Mouse (Mus musculus) embryonic facial prominence, embryonic 15.5 days (tissue): ENCODE measurements around the gene Fdx1l. TPM values are rescaled to one million over a fixed set of nuclear protein-coding genes. Genes with fewer than 3 reads are reported as not detected.
A peak's percentile ranks its signal among the peaks of the same experiment; 100 is the strongest.

Source experiments
- ATAC-seq: fragments of 200-750 bp; cut with Nextera tagmentation; 2 replicates; pipeline ENCODE4 v1.8.0; 2017; ENCODE audit warnings: low read depth, moderate TSS enrichment; ENCODE audit not compliant: insufficient number of reproducible peaks, low FRiP score, low TSS enrichment
- H3K27ac ChIP-seq: fragments of 300-500 bp; sonication (generic); replicated peaks from 2 replicates; pipeline ENCODE4 v1.5.1; 2015; ENCODE audit warnings: mild to moderate bottlenecking, inconsistent platforms
- H3K27me3 ChIP-seq: fragments of 300-500 bp; sonication (generic); 2 replicates; pipeline ENCODE4 v1.6.1; 2015; ENCODE audit warnings: inconsistent platforms
- H3K36me3 ChIP-seq: fragments of 300-500 bp; sonication (generic); 2 replicates; pipeline ENCODE4 v1.6.1; 2015; ENCODE audit warnings: mild to moderate bottlenecking, inconsistent platforms
- H3K4me1 ChIP-seq: fragments of 300-500 bp; sonication (generic); 2 replicates; pipeline ENCODE4 v1.6.1; 2015; ENCODE audit warnings: inconsistent platforms
- H3K4me2 ChIP-seq: fragments of 300-500 bp; sonication (generic); replicated peaks from 2 replicates; pipeline ENCODE4 v1.6.1; 2015; ENCODE audit warnings: mild to moderate bottlenecking, inconsistent platforms
- H3K4me3 ChIP-seq: fragments of 300-500 bp; sonication (generic); replicated peaks from 2 replicates; pipeline ENCODE4 v1.5.1; 2015; ENCODE audit warnings: mild to moderate bottlenecking, inconsistent platforms
- H3K9ac ChIP-seq: fragments of 300-500 bp; sonication (generic); 2 replicates; pipeline ENCODE4 v1.6.1; 2015; ENCODE audit warnings: inconsistent platforms
- H3K9me3 ChIP-seq: fragments of 300-500 bp; sonication (generic); replicated peaks from 2 replicates; pipeline ENCODE4 v1.6.1; 2016; ENCODE audit warnings: inconsistent platforms
- WGBS: fragments of 180-500 bp; shearing (Covaris S2); methylation state at CpG from one replicate; pipeline ENCODE4 v1.1.7; 2015; 5-methylcytosine and 5-hydroxymethylcytosine counted together
- polyA plus RNA-seq: library from polyadenylated mRNA; unstranded; fragments of >200 nt; fragmentation: Nextera tagmentation; extraction: Ambion mirVana; gene quantifications from 2 replicates; pipeline ENCODE4 v1.2.1, GENCODE M21; 2015

Gene Fdx1l
- polyA plus RNA-seq, 1 experiment from 2014 or later: 61.0 TPM

DNA sequence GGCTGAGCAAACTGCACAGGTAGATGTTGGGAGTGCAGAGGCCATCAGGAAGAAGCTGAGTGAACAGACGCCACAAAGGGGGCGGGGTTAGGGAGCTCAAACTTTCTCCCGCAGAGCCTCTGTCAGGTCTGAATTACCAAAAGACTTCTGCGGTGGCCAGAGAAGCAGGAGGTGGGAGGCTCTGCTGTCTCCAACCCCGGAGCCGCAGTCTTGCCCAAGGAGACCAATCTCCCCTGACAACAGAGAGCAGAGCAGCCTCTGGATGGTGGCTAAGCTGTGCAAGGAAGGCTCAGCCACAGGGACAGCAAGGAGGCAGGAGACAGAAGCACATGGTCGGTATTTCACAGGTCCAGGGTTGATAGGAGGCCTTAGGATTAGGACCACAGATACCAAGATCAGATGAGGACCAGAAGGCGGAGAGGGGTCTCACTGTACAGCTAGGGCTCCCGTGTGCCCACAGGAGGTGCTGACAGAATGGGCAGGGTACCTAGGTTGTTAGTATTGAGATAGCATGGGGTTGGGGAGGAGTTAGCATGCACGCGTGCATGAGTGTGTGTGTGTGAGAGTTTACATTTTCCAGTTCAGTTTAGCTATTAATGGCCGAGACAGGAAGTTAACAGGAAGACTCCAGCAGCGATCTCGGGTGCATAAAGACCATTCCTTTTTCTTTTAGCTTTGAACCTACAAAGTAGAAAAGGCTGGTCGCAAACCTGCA is 27.2 kb upstream of the Fdx1l start:
- no peak overlapping the region for H3K27ac ChIP-seq
- no peak overlapping the region for H3K9ac ChIP-seq
- no peak for ATAC-seq
- H3K4me1 ChIP-seq: peaks cover 3% of the 10 kb centered on the region
- no peaks in the 10 kb centered on the region for H3K9me3 ChIP-seq
- H3K4me2 ChIP-seq: no peak overlapping the region
- H3K27me3 ChIP-seq: no peaks in the 10 kb centered on the region
- H3K4me3 ChIP-seq: no peak overlapping the region
- no peaks in the 10 kb centered on the region for H3K36me3 ChIP-seq
- 38% methylated on average over 15 of the region's 15 CpGs for WGBS

GRCm38 (mm10) chr9:21097793-21098192 is 24.4 kb upstream of the Fdx1l start:
- peaks cover 3% of the 10 kb centered on the region for H3K4me1 ChIP-seq
- WGBS: 74% methylated on average over 8 of the region's 8 CpGs

GRCm38 (mm10) chr9:21095958-21096357 is 22.5 kb upstream of the Fdx1l start:
- peaks cover 4% of the 10 kb centered on the region for H3K4me1 ChIP-seq
- no peaks in the 10 kb centered on the region for H3K36me3 ChIP-seq
- H3K4me2 ChIP-seq: no peak overlapping the region
- WGBS: 82% methylated on average over 4 of the region's 4 CpGs
- no peak overlapping the region for H3K27ac ChIP-seq
- H3K9me3 ChIP-seq: no peaks in the 10 kb centered on the region
- ATAC-seq: no peak
- H3K27me3 ChIP-seq: no peaks in the 10 kb centered on the region
- no peak overlapping the region for H3K4me3 ChIP-seq
- no peak overlapping the region for H3K9ac ChIP-seq

More at GRCm38 (mm10) chr9:21097793-21098192, 24.4 kb upstream of the Fdx1l start:
- Histone ChIP-seq H3K27ac (no peak overlapping the region), H3K9ac (no peak overlapping the region), H3K4me2 (no peak overlapping the region), H3K9me3 (no peaks in the 10 kb centered on the region), H3K4me3 (no peak overlapping the region), H3K36me3 (no peaks in the 10 kb centered on the region), H3K27me3 (no peaks in the 10 kb centered on the region)
- ATAC-seq: no peak

GRCm38 (mm10) chr9:21093423-21093822 is 20.0 kb upstream of the Fdx1l start:
- Histone ChIP-seq H3K9me3 (no peaks in the 10 kb centered on the region), H3K4me3 (no peak overlapping the region), H3K4me1 (peaks cover 17% of the 10 kb centered on the region), H3K27me3 (no peaks in the 10 kb centered on the region), H3K36me3 (peaks cover 20% of the 10 kb centered on the region), H3K9ac (no peak overlapping the region), H3K4me2 (no peak overlapping the region), H3K27ac (no peak overlapping the region)
- no peak for ATAC-seq
- WGBS: 93% methylated on average over 9 of the region's 9 CpGs

DNA sequence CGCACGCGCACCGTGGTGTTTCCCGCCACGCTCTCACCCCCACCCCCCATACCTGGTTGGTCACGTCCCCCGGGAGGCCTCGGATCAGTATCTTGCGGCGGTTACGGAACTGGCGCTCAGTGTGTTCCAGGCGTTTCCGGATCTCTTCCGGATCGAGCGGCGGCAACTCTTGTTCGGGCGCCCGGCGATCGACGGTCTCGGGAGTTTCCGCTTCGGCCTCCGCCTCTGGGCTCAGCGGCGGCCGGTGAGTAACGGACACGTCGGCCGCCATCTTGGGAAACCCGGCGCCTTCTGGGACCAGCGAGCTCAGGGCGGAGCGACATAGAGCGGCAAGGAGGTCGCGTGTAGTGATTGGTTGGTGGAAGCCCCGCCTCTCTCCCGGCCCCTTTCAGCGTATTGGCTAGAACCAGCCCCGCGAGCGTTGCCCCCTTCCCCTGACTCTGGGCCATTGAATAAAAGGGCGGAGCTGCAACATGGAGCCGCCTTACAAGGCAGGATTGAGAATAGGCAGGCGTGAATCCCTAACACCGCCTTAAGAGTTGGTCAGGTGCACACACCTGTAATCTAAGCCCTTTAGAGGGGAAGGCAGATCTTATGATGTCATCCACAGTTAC is 18.4 kb upstream of the Fdx1l start, which contains the start of the genes Gm38431 and Raver1:
Gene Gm38431, minus strand, starts transcription at position 291 of the 614 bp plus-strand sequence.
Gene Raver1, minus strand, starts transcription at position 302 of the 614 bp plus-strand sequence.
- H3K9ac ChIP-seq: peak within 1 kb of the TSS; percentile 76
- H3K36me3 ChIP-seq: peaks cover 35% of the 10 kb centered on the region
- peak within 1 kb of the TSS; percentile 91 for H3K27ac ChIP-seq
- H3K4me3 ChIP-seq: peak within 1 kb of the TSS; percentile 81
- H3K9me3 ChIP-seq: no peaks in the 10 kb centered on the region
- peak within 1 kb of the TSS; percentile 79 for H3K4me2 ChIP-seq
- H3K27me3 ChIP-seq: no peaks in the 10 kb centered on the region
- peaks cover 17% of the 10 kb centered on the region for H3K4me1 ChIP-seq
- ATAC-seq: peak; percentile 100
- under 1% methylated on average over 54 of the region's 54 CpGs for WGBS

GRCm38 (mm10) chr9:21090972-21091706 is 17.7 kb upstream of the Fdx1l start:
- Histone ChIP-seq H3K4me3 (peak overlapping the region; percentile 81), H3K27me3 (no peaks in the 10 kb centered on the region), H3K4me1 (peaks cover 17% of the 10 kb centered on the region), H3K27ac (peak overlapping the region; percentile 91), H3K9ac (peak overlapping the region; percentile 76), H3K36me3 (peaks cover 42% of the 10 kb centered on the region), H3K4me2 (peak overlapping the region; percentile 79), H3K9me3 (no peaks in the 10 kb centered on the region)
- 1% methylated on average over 24 of the region's 24 CpGs for WGBS
- no peak for ATAC-seq

DNA sequence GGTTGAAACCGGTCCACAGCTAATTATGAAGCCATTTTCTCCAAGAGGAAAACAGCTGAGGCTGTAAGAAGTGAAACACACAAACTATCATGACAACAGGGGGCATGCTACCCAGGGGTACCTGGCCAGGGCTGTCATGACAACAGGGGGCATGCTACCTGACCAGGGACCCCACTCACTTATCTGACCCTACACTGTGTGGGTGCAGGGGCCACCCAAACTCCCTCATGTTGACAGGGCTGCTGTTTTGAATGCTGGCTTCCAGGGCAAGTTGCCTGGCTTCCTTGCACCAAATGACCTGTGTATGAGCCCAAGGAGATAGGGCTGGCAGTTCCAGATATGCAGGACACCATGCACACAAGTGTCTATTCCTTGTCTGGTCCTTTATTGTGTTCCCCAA is 17.1 kb upstream of the Fdx1l start:
- no peaks in the 10 kb centered on the region for H3K9me3 ChIP-seq
- no peak for ATAC-seq
- peak overlapping the region; percentile 21; the same call in 1 of the 2 replicates for H3K9ac ChIP-seq
- H3K4me1 ChIP-seq: peaks cover 17% of the 10 kb centered on the region
- H3K4me2 ChIP-seq: peak overlapping the region; percentile 79
- 90% methylated on average over 1 of the region's 1 CpGs for WGBS
- H3K27ac ChIP-seq: no peak overlapping the region
- no peaks in the 10 kb centered on the region for H3K27me3 ChIP-seq
- peak overlapping the region; percentile 81 for H3K4me3 ChIP-seq
- peaks cover 48% of the 10 kb centered on the region for H3K36me3 ChIP-seq

- Histone ChIP-seq H3K36me3 (peaks cover 93% of the 10 kb centered on the region), H3K4me3 (no peak overlapping the region), H3K27ac (no peak overlapping the region), H3K27me3 (no peaks in the 10 kb centered on the region), H3K9ac (no peak overlapping the region), H3K9me3 (no peaks in the 10 kb centered on the region), H3K4me1 (no peaks in the 10 kb centered on the region), H3K4me2 (no peak overlapping the region)
- WGBS: 93% methylated on average over 3 of the region's 3 CpGs
- no peak for ATAC-seq
These were observed 9.9 kb upstream of the Fdx1l start for GRCm38 (mm10) chr9:21083324-21083723.

- peaks cover 93% of the 10 kb centered on the region for H3K36me3 ChIP-seq
- H3K4me1 ChIP-seq: no peaks in the 10 kb centered on the region
- no peak overlapping the region for H3K4me3 ChIP-seq
- no peaks in the 10 kb centered on the region for H3K27me3 ChIP-seq
- WGBS: 87% methylated on average over 9 of the region's 9 CpGs
- no peak overlapping the region for H3K27ac ChIP-seq
- H3K4me2 ChIP-seq: no peak overlapping the region
- no peak for ATAC-seq
- H3K9ac ChIP-seq: no peak overlapping the region
- H3K9me3 ChIP-seq: no peaks in the 10 kb centered on the region
These were observed 7.7 kb upstream of the Fdx1l start for GRCm38 (mm10) chr9:21081127-21081526.

DNA sequence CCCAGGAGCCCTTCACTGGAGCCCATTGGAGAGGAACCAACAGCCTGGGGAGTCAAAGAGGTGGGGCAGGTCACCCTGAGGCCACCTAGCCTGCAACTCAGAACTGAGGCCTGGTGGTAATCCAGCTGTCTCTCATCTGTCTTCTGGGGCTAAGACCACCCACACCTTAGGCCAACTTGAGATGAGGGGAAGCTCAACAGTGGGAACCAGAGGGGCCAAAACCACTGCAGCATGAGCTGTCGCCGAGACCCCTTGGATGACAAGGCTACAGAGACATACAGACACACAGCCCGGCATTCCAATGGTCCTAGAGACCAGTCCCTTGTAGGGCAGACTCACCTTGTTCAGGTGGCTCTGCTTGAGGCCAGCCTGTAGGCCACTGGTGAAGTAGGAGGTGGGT is 2.2 kb upstream of the Fdx1l start:
- H3K4me1 ChIP-seq: peaks cover 15% of the 10 kb centered on the region
- H3K4me3 ChIP-seq: no peak overlapping the region
- peaks cover 64% of the 10 kb centered on the region for H3K36me3 ChIP-seq
- no peak for ATAC-seq
- no peak overlapping the region for H3K9ac ChIP-seq
- H3K4me2 ChIP-seq: no peak overlapping the region
- WGBS: 89% methylated on average over 3 of the region's 3 CpGs
- H3K27ac ChIP-seq: no peak overlapping the region
- H3K9me3 ChIP-seq: no peaks in the 10 kb centered on the region
- H3K27me3 ChIP-seq: no peaks in the 10 kb centered on the region

DNA sequence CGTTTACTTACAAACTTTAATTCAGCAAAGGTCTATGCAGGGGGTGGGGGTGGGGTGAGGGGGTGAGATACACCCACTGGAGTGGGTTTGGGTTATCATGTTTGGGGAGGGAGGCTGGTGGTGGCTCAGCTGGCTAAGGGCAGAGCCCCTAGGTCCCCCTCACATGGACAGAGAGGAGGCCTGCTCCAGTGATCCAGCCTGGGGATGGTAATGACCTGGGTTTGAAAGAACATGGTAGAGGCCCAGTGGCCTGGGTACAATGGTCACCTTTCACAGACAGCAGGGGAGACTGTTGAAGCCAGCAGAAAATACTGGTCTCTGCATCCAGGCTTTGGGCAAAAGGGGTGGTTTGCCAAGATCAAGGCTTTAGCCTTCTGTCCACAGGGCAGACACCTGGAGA is 759 bp upstream of the Fdx1l start:
- H3K9ac ChIP-seq: no peak overlapping the region
- peak overlapping the region; percentile 85; the same call in 1 of the 2 replicates for H3K4me2 ChIP-seq
- peaks cover 15% of the 10 kb centered on the region for H3K4me1 ChIP-seq
- no peaks in the 10 kb centered on the region for H3K9me3 ChIP-seq
- no peaks in the 10 kb centered on the region for H3K27me3 ChIP-seq
- no peak overlapping the region for H3K4me3 ChIP-seq
- H3K36me3 ChIP-seq: peaks cover 54% of the 10 kb centered on the region
- WGBS: 77% methylated on average over 1 of the region's 1 CpGs
- H3K27ac ChIP-seq: no peak overlapping the region
- no peak for ATAC-seq
